In genomic region chr1:92137136-92137848, GRCm38 (mm10) we compare ENCODE assay signal across 8 mouse cellular contexts. TPM values are rescaled to one million over a fixed set of nuclear protein-coding genes. Genes with fewer than 3 reads are reported as not detected.
DNase-seq lines count a peak whose midpoint lies in the region; ATAC-seq lines count a peak whose summit lies in the region.

No protein-coding gene starts in this region.

- no peaks in the 10 kb centered on the region for H3K27me3 ChIP-seq in heart, embryonic 13.5 days (replicated peaks)

- no peaks in the 10 kb centered on the region for H3K9me3 ChIP-seq in heart, embryonic 13.5 days

- peak; percentile 33 for DNase-seq in ovary, postnatal 14 days (ENCODE audit: low spot score)
- no peak for DNase-seq in ovary, postnatal 10 days (ENCODE audit: low spot score)
- DNase-seq in cerebellum, adult 9-10 months = peak; percentile 62
- peak; percentile 84 to 85 for DNase-seq in kidney, postnatal 36 days
- no peak for DNase-seq in left cerebral cortex, postnatal 14 days (ENCODE audit: low spot score in 2 of 2)

- H3K27ac ChIP-seq in heart, embryonic 13.5 days (replicated peaks) = peak overlapping the region; percentile 51

- peak; percentile 70; the same call in 1 of the 2 replicates for ATAC-seq in heart, embryonic 13.5 days (ENCODE audit: extremely low read depth, insufficient number of reproducible peaks, low FRiP score, low TSS enrichment)
- ATAC-seq in activated CD4-positive, CD25-positive, alpha-beta regulatory T cell, adult 4 months = no peak
- no peak for ATAC-seq in CD4-positive, CD25-positive, alpha-beta regulatory T cell, adult 4 months

- H3K4me3 ChIP-seq in heart, embryonic 13.5 days = no peak overlapping the region

- H3K4me2 ChIP-seq in heart, embryonic 13.5 days = no peak overlapping the region

- H3K9ac ChIP-seq in heart, embryonic 13.5 days = no peak overlapping the region

- H3K36me3 ChIP-seq in heart, embryonic 13.5 days = no peaks in the 10 kb centered on the region

- 66% methylated on average over 2 of the region's 2 CpGs for WGBS in heart, embryonic 13.5 days

- intact Hi-C loops in left cerebral cortex, postnatal 14 days (cut with DNase I) = no loop called here

- peaks cover 40% of the 10 kb centered on the region for H3K4me1 ChIP-seq in heart, embryonic 13.5 days

RNA-seq across cellular contexts. Expression of gene Hdac4, which starts 58.2 kb away (rescaled TPM):
- 8.4 and 9.0 TPM in 2 replicates for polyA plus RNA-seq in heart, embryonic 13.5 days (2015; fragmentation: Nextera tagmentation; extraction: Ambion mirVana)
- polyA plus RNA-seq in activated CD4-positive, CD25-positive, alpha-beta regulatory T cell, adult 4 months (2017; shearing (Covaris generic)) = 10 to 100 TPM; 46.3 to 62.1 TPM
- 10 to 100 TPM; 61.6 to 72.5 TPM for polyA plus RNA-seq in CD4-positive, CD25-positive, alpha-beta regulatory T cell, adult 4 months (2017; shearing (Covaris generic))
- total RNA-seq in left cerebral cortex, postnatal 14 days (2021) = 100 to 1,000 TPM; 106 to 114 TPM

Comparison
In these comparisons a context has a peak if more than half of its experiments do, and no peak if none do; other contexts are left out.
1. DNase-seq: peak in ovary, postnatal 14 days (single experiment), cerebellum, adult 9-10 months (single experiment) and kidney, postnatal 36 days (2 of 2); none in ovary, postnatal 10 days (single experiment) and left cerebral cortex, postnatal 14 days (0 of 2).